Comparison of ENCODE assay signal across 22 mouse cellular contexts in the genomic region with DNA sequence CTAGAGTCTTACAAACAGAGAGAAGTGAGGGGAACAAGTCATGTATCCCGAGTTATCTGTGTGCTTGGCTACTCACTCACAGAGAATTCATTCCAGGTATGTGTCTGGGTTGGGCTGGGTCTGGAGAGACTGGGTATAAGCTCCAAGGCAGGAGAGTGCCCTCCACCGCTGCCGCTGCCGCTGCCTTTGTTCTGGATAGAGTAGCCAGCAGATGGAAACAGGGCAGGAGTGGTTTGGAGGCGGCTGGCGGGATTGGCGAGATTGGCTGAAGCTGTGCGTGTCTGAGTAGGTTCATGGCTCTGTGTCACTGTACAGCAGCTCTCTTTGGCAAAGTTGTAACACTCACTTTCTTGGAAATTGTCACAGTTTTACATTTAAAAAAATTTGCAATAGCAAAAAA. TPM values are rescaled to one million over a fixed set of nuclear protein-coding genes. Genes with fewer than 3 reads are reported as not detected.
DNase-seq lines count a peak whose midpoint lies in the region; ATAC-seq and TF ChIP-seq lines count a peak whose summit lies in the region.
"Had no signal": no experiment of that assay in that cellular context is flagged by ENCODE, and none has a peak within 500 bp of the region (broad histone marks: within the 10 kb centered on the region; RNA-seq: fewer than 3 reads in every experiment).

No protein-coding gene starts in this region.

- WGBS in heart, embryonic 16.5 days, result 56% methylated on average over 8 of the region's 8 CpGs
- 68% methylated on average over 8 of the region's 8 CpGs for WGBS in heart, embryonic 12.5 days
- WGBS in midbrain, embryonic 14.5 days, result 59% methylated on average over 8 of the region's 8 CpGs
- 58% methylated on average over 8 of the region's 8 CpGs for WGBS in midbrain, postnatal 0 days

- no peak overlapping the region for H3K9ac ChIP-seq in heart, embryonic 16.5 days (ENCODE audit: low read length)
- no peak overlapping the region; the same call in 1 of the 2 replicates for H3K9ac ChIP-seq in heart, embryonic 12.5 days
- no peak overlapping the region for H3K9ac ChIP-seq in midbrain, embryonic 14.5 days (replicated peaks; ENCODE audit: low read length)
- no peak overlapping the region for H3K9ac ChIP-seq in midbrain, postnatal 0 days (replicated peaks; ENCODE audit: low read length, poor library complexity, severe bottlenecking)
- H3K9ac ChIP-seq: embryonic facial prominence, embryonic 15.5 days; liver, embryonic 12.5 days; neural tube, embryonic 13.5 days had no signal

- intact Hi-C loops in left cerebral cortex, postnatal 25 days (cut with DNase I), result no loop called here

- peak; percentile 36 to 46 for DNase-seq in cerebellum, postnatal 25 days
- DNase-seq in midbrain, embryonic 14.5 days, result peak; percentile 31
- DNase-seq in midbrain, postnatal 0 days (ENCODE audit: low spot score), result no peak
- DNase-seq in embryo, embryonic 11 days, result peak; percentile 22
- no peak for DNase-seq in left cerebral cortex, postnatal 25 days (ENCODE audit: low spot score in 2 of 2)
- DNase-seq: adrenal gland, postnatal 36 days; gastrocnemius, postnatal 25 days; heart, postnatal 4 days; kidney, adult 8-10 months; kidney, postnatal 14 days; left cerebral cortex, postnatal 4 days; lung, adult 2 months; right cerebral cortex, postnatal 14 days; spleen, adult 18-20 months; thymus, postnatal 36 days had no signal

- H3K36me3 ChIP-seq in heart, embryonic 16.5 days (ENCODE audit: control insufficient read depth, insufficient read depth), result peaks cover 18% of the 10 kb centered on the region
- peaks cover 59% of the 10 kb centered on the region for H3K36me3 ChIP-seq in heart, embryonic 12.5 days
- H3K36me3 ChIP-seq in midbrain, embryonic 14.5 days (ENCODE audit: control insufficient read depth, insufficient read depth, low read length), result peaks cover 66% of the 10 kb centered on the region
- H3K36me3 ChIP-seq in midbrain, postnatal 0 days (ENCODE audit: insufficient read depth, low read length), result peaks cover 31% of the 10 kb centered on the region; the same call in 1 of the 2 replicates

- no peaks in the 10 kb centered on the region for H3K9me3 ChIP-seq in heart, embryonic 16.5 days (replicated peaks; ENCODE audit: control insufficient read depth, low read length)
- H3K9me3 ChIP-seq in heart, embryonic 12.5 days (replicated peaks), result no peaks in the 10 kb centered on the region
- no peaks in the 10 kb centered on the region for H3K9me3 ChIP-seq in midbrain, embryonic 14.5 days (ENCODE audit: control insufficient read depth, low read length)
- H3K9me3 ChIP-seq in midbrain, postnatal 0 days (ENCODE audit: low read length), result no peaks in the 10 kb centered on the region
- H3K9me3 ChIP-seq: embryonic facial prominence, embryonic 15.5 days; liver, embryonic 12.5 days; neural tube, embryonic 13.5 days had no signal

- peak overlapping the region; percentile 37; the same call in 1 of the 2 replicates for H3K27ac ChIP-seq in heart, embryonic 16.5 days (ENCODE audit: low read length)
- H3K27ac ChIP-seq in heart, embryonic 12.5 days (ENCODE audit: poor library complexity, severe bottlenecking), result no peak overlapping the region
- no peak overlapping the region for H3K27ac ChIP-seq in midbrain, embryonic 14.5 days (replicated peaks; ENCODE audit: low read depth, low read length)
- no peak overlapping the region for H3K27ac ChIP-seq in midbrain, postnatal 0 days (ENCODE audit: low read depth, low read length)
- H3K27ac ChIP-seq: embryonic facial prominence, embryonic 15.5 days; liver, embryonic 12.5 days; neural tube, embryonic 13.5 days had no signal

- no peak overlapping the region for H3K4me3 ChIP-seq in heart, embryonic 16.5 days (ENCODE audit: low read length)
- no peak overlapping the region for H3K4me3 ChIP-seq in heart, embryonic 12.5 days
- H3K4me3 ChIP-seq in midbrain, embryonic 14.5 days (replicated peaks; ENCODE audit: low read depth, low read length), result no peak overlapping the region
- no peak overlapping the region for H3K4me3 ChIP-seq in midbrain, postnatal 0 days (ENCODE audit: low read depth, low read length)
- H3K4me3 ChIP-seq: embryonic facial prominence, embryonic 15.5 days; liver, embryonic 12.5 days; neural tube, embryonic 13.5 days had no signal

- H3K4me1 ChIP-seq in heart, embryonic 16.5 days (ENCODE audit: control insufficient read depth, insufficient read depth, low read length), result peaks cover 24% of the 10 kb centered on the region
- H3K4me1 ChIP-seq in heart, embryonic 12.5 days (replicated peaks), result peaks cover 23% of the 10 kb centered on the region
- H3K4me1 ChIP-seq in midbrain, embryonic 14.5 days (ENCODE audit: control insufficient read depth, insufficient read depth, low read length), result no peaks in the 10 kb centered on the region
- H3K4me1 ChIP-seq in midbrain, postnatal 0 days (ENCODE audit: insufficient read depth, low read length), result no peaks in the 10 kb centered on the region
- H3K4me1 ChIP-seq: embryonic facial prominence, embryonic 15.5 days; liver, embryonic 12.5 days; neural tube, embryonic 13.5 days had no signal

- H3K27me3 ChIP-seq in heart, embryonic 16.5 days (ENCODE audit: control insufficient read depth, insufficient read depth, low read length), result no peaks in the 10 kb centered on the region
- no peaks in the 10 kb centered on the region for H3K27me3 ChIP-seq in heart, embryonic 12.5 days (replicated peaks)
- no peaks in the 10 kb centered on the region for H3K27me3 ChIP-seq in midbrain, embryonic 14.5 days (ENCODE audit: control insufficient read depth, insufficient read depth, low read length)
- no peaks in the 10 kb centered on the region for H3K27me3 ChIP-seq in midbrain, postnatal 0 days (ENCODE audit: insufficient read depth, low read length)
- H3K27me3 ChIP-seq: CH12.LX; embryonic facial prominence, embryonic 15.5 days; liver, embryonic 12.5 days; neural tube, embryonic 13.5 days had no signal

- TF ChIP-seq CTCF in midbrain, postnatal 0 days (IDR thresholded peaks at IDR 0.05), result no peak

- no peak overlapping the region; the same call in 1 of the 2 replicates for H3K4me2 ChIP-seq in heart, embryonic 16.5 days (ENCODE audit: low read depth, low read length)
- H3K4me2 ChIP-seq in heart, embryonic 12.5 days, result no peak overlapping the region
- H3K4me2 ChIP-seq in midbrain, embryonic 14.5 days (ENCODE audit: low read length), result no peak overlapping the region
- no peak overlapping the region for H3K4me2 ChIP-seq in midbrain, postnatal 0 days (ENCODE audit: low read depth, low read length, poor library complexity, severe bottlenecking)
- H3K4me2 ChIP-seq: embryonic facial prominence, embryonic 15.5 days; liver, embryonic 12.5 days; neural tube, embryonic 13.5 days had no signal

- ATAC-seq in cerebellum, adult (ENCODE audit: insufficient number of reproducible peaks, low FRiP score, low TSS enrichment), result no peak
- no peak for ATAC-seq in heart, embryonic 16.5 days (replicated peaks; ENCODE audit: extremely low read depth, insufficient read depth, low FRiP score)
- ATAC-seq in heart, embryonic 12.5 days (ENCODE audit: insufficient number of reproducible peaks, low FRiP score), result no peak
- ATAC-seq in midbrain, embryonic 14.5 days (ENCODE audit: low FRiP score, low TSS enrichment), result no peak
- no peak for ATAC-seq in midbrain, postnatal 0 days (ENCODE audit: low FRiP score)
- ATAC-seq: liver, embryonic 12.5 days had no signal

RNA-seq across cellular contexts. Expression of gene Rad9b, which starts 30.5 kb away (rescaled TPM):
- 8.1 and 11.0 TPM in 2 replicates for polyA plus RNA-seq in heart, embryonic 16.5 days (2015; fragmentation: Nextera tagmentation; extraction: Ambion mirVana)
- polyA plus RNA-seq in heart, embryonic 12.5 days (2016; fragmentation: Nextera tagmentation; extraction: Ambion mirVana), result 7.8 and 9.1 TPM in 2 replicates
- polyA plus RNA-seq in midbrain, embryonic 14.5 days (2014; fragmentation: Nextera tagmentation; extraction: Ambion mirVana), result 18.5 and 27.1 TPM in 2 replicates
- 16.9 and 17.8 TPM in 2 replicates for total RNA-seq in midbrain, postnatal 0 days (2014; rRNA removed)
- polyA plus RNA-seq in midbrain, postnatal 0 days (2015; fragmentation: Nextera tagmentation; extraction: Ambion mirVana), result 18.1 and 21.8 TPM in 2 replicates
- total RNA-seq in left cerebral cortex, postnatal 25 days (2021), result 1 to 10 TPM; 2.8 to 3.4 TPM

RNA-seq across cellular contexts. Expression of gene Vps29, which starts 30.6 kb away (rescaled TPM):
- polyA plus RNA-seq in heart, embryonic 16.5 days (2015; fragmentation: Nextera tagmentation; extraction: Ambion mirVana), result 198 and 200 TPM in 2 replicates
- polyA plus RNA-seq in heart, embryonic 12.5 days (2016; fragmentation: Nextera tagmentation; extraction: Ambion mirVana), result 219 and 232 TPM in 2 replicates
- 324 and 331 TPM in 2 replicates for polyA plus RNA-seq in midbrain, embryonic 14.5 days (2014; fragmentation: Nextera tagmentation; extraction: Ambion mirVana)
- total RNA-seq in midbrain, postnatal 0 days (2014; rRNA removed), result 137 and 149 TPM in 2 replicates
- polyA plus RNA-seq in midbrain, postnatal 0 days (2015; fragmentation: Nextera tagmentation; extraction: Ambion mirVana), result 366 and 368 TPM in 2 replicates
- total RNA-seq in left cerebral cortex, postnatal 25 days (2021), result 100 to 1,000 TPM; 189 to 208 TPM

RNA-seq across cellular contexts. Expression of gene Pptc7, which starts 39.4 kb away (rescaled TPM):
- polyA plus RNA-seq in heart, embryonic 16.5 days (2015; fragmentation: Nextera tagmentation; extraction: Ambion mirVana), result 15.0 and 15.5 TPM in 2 replicates
- 13.4 and 14.3 TPM in 2 replicates for polyA plus RNA-seq in heart, embryonic 12.5 days (2016; fragmentation: Nextera tagmentation; extraction: Ambion mirVana)
- 8.5 and 9.1 TPM in 2 replicates for polyA plus RNA-seq in midbrain, embryonic 14.5 days (2014; fragmentation: Nextera tagmentation; extraction: Ambion mirVana)
- 19.3 and 22.7 TPM in 2 replicates for total RNA-seq in midbrain, postnatal 0 days (2014; rRNA removed)
- 5.6 and 6.7 TPM in 2 replicates for polyA plus RNA-seq in midbrain, postnatal 0 days (2015; fragmentation: Nextera tagmentation; extraction: Ambion mirVana)
- 10 to 100 TPM; 36.7 to 43.8 TPM for total RNA-seq in left cerebral cortex, postnatal 25 days (2021)

RNA-seq across cellular contexts. Expression of gene Gpn3, which starts 48.2 kb away (rescaled TPM):
- polyA plus RNA-seq in heart, embryonic 16.5 days (2015; fragmentation: Nextera tagmentation; extraction: Ambion mirVana), result 51.3 and 68.6 TPM in 2 replicates
- polyA plus RNA-seq in heart, embryonic 12.5 days (2016; fragmentation: Nextera tagmentation; extraction: Ambion mirVana), result 58.7 and 59.1 TPM in 2 replicates
- polyA plus RNA-seq in midbrain, embryonic 14.5 days (2014; fragmentation: Nextera tagmentation; extraction: Ambion mirVana), result 43.1 and 43.9 TPM in 2 replicates
- total RNA-seq in midbrain, postnatal 0 days (2014; rRNA removed), result 20.8 and 37.9 TPM in 2 replicates
- polyA plus RNA-seq in midbrain, postnatal 0 days (2015; fragmentation: Nextera tagmentation; extraction: Ambion mirVana), result 41.8 and 44.4 TPM in 2 replicates
- total RNA-seq in left cerebral cortex, postnatal 25 days (2021), result 10 to 100 TPM; 24.9 to 25.8 TPM

RNA-seq across cellular contexts. Expression of gene Fam216a, which starts 48.6 kb away (rescaled TPM):
- 50.7 and 51.7 TPM in 2 replicates for polyA plus RNA-seq in heart, embryonic 16.5 days (2015; fragmentation: Nextera tagmentation; extraction: Ambion mirVana)
- 59.3 and 64.2 TPM in 2 replicates for polyA plus RNA-seq in heart, embryonic 12.5 days (2016; fragmentation: Nextera tagmentation; extraction: Ambion mirVana)
- 155 and 164 TPM in 2 replicates for polyA plus RNA-seq in midbrain, embryonic 14.5 days (2014; fragmentation: Nextera tagmentation; extraction: Ambion mirVana)
- total RNA-seq in midbrain, postnatal 0 days (2014; rRNA removed), result 131 and 139 TPM in 2 replicates
- 156 and 160 TPM in 2 replicates for polyA plus RNA-seq in midbrain, postnatal 0 days (2015; fragmentation: Nextera tagmentation; extraction: Ambion mirVana)
- total RNA-seq in left cerebral cortex, postnatal 25 days (2021), result 10 to 100 TPM; 68.4 to 73.7 TPM

Comparison
In these comparisons a context has a peak if more than half of its experiments do, and no peak if none do; other contexts are left out.
1. DNase-seq: peak in cerebellum, postnatal 25 days (2 of 2), midbrain, embryonic 14.5 days (single experiment) and embryo, embryonic 11 days (single experiment); none in midbrain, postnatal 0 days (single experiment) and left cerebral cortex, postnatal 25 days (0 of 2).